Mouse (Mus musculus) urinary bladder, postnatal 10 days (tissue): Measurements from ENCODE around the gene Taf8.
A peak's percentile ranks its signal among the peaks of the same experiment; 100 is the strongest.

Experiments
- DNase-seq: peaks from one replicate; pipeline ENCODE4 v3.0.0; 2022; ENCODE audit warnings: low spot score

Taf8 gene

GRCm38 (mm10) chr17:47501946-47502706, at the start of gene Taf8:
TSS of gene Taf8 (minus strand) at chr17:47502292.
- DNase-seq, result peak; percentile 73

GRCm38 (mm10) chr17:47551049-47551448, 49.0 kb upstream of the Taf8 start:
- no peak for DNase-seq

GRCm38 (mm10) chr17:47545861-47546331, 43.8 kb upstream of the Taf8 start:
- DNase-seq, result no peak

GRCm38 (mm10) chr17:47545154-47545553, 43.1 kb upstream of the Taf8 start:
- DNase-seq, result no peak

GRCm38 (mm10) chr17:47543051-47543650, 41.1 kb upstream of the Taf8 start:
- DNase-seq, result no peak

DNA sequence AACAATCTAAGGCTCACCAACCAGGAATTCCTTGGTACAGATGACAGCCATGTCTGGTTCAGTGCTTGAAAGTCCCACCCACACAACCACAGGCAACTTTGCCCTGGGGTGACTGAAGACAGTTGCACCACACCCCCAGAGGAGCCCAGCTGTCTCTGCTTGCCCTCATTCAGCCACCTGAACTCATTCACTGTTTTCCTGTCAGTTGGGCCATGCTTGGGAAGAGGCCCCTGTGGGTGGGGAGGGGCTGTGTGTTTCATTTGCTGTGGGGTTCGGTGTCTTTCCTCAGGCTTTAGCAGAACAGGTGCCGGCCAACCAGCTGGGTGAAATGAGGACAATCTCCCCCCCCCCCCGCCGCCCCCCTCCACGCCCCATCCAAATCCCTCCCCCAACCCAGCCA, 40.0 kb upstream of the Taf8 start:
- no peak for DNase-seq

DNA sequence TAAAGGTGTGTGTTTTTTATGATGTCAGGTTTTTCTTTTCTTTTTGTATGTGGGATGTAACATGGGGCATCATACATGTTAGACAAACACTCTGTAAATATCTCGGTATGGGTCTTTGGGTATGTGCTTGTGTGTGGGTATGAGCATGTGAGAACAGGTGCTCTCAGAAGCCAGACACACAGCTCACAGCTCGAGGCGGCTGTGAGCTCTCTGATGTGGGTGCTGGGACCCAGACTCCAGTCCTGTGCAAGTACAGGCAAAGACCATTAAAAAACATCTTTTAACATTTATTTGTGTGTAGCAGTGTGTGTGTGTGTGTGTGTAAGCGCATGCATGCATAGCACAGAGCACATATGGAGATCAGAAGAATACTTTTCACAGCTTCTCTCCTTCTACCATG, 37.0 kb upstream of the Taf8 start:
- DNase-seq, result no peak

DNA sequence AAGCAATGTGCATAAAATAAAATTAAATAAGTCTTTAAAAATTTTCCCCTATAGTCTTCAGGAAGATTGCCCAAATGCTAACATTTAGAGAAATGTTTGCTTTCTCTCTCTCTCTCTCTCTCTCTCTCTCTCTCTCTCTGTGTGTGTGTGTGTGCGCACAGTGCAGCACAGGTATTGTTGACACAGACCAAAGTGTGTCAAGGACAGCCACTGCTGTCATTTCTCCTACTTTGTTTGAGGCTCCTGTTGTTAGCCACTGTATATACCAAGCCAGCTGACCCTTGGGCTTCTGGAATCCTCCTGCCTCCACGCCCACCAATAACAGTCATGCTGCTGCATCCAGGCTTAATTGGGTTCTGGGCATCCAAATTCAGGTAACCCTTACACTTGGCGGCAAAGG, 36.0 kb upstream of the Taf8 start:
- no peak for DNase-seq

GRCm38 (mm10) chr17:47535812-47536236, 33.7 kb upstream of the Taf8 start:
- no peak for DNase-seq

DNA sequence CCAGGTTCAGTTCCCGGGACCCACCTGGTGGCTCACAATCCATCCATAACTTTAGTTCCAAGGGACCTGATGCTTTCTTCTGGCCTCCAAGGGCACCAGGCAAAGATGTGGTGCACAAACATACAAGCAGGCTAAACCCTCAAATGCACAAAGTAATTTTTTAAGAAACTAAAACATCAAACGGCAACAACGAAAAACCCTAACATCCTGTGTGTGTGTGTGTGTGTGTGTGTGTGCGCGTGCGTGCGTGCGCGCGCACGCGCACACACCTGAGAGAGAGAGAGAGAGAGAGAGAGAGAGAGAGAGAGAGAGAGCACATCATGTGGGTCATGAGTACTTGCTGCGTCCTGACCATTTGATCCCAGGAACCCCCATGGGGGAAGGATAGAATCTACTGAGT, 31.6 kb upstream of the Taf8 start:
- DNase-seq, result no peak

DNA sequence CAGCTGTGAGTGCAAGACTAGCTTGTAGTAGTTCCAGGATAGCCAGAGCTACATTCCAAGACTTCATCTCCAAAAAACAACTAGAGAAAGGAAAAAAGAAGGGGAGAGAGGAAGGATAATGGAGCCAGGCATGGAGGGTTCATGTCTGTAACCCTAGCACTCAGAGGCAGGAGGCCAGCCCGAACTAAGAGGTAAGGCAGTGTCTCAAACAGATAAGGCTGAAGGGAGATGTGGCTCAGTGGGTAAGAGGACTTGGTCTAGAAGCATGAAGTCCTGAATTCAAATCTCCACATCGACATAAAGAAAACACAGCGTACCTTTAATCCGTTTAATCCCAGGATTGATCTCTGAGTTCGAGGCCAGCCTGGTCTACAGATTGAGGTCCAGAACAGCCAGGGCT, 30.3 kb upstream of the Taf8 start:
- no peak for DNase-seq

- DNase-seq, result no peak
Observed at GRCm38 (mm10) chr17:47531387-47531818, 29.3 kb upstream of the Taf8 start.

GRCm38 (mm10) chr17:47529595-47529994, 27.5 kb upstream of the Taf8 start:
- DNase-seq, result no peak

- no peak for DNase-seq
Observed at GRCm38 (mm10) chr17:47528919-47529318, 26.8 kb upstream of the Taf8 start.

DNA sequence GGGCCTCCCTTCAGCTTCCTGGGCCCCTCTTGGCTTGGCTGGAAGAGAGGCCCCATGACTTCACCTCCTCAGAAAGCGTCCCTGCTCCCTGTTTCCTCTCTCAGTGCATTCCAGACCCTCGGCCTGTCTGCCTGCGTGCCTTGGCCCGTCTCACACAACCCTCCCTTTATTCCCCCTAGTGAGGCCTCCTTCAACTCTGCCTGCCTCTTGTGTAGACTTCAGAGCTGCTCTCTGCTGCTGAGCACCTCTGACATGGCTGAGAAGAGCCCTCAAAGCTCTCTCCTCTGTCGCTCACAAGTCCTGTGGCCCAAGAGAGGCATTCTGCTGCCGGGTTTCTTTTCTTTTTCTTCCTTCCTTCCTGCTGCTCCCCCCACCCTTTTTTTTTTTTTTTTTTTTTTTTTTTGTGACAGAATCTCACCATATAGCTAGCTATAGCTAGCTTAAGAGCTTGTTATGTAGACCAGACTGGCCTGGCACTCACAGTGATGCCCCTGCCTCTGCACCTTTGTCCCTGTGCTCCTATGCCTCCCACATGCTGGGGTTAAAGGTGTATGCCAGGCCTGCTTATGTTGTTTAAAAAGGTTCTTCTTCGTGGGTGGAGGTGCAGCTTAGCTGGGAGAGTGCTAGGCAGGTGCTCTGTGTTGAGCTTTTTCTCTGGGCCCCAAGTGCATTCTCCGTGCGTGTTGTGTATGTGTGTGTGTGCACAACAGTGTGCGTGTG, 25.6 kb upstream of the Taf8 start:
- DNase-seq, result no peak

GRCm38 (mm10) chr17:47526856-47527520, 24.9 kb upstream of the Taf8 start:
- DNase-seq, result no peak

- no peak for DNase-seq
Observed at GRCm38 (mm10) chr17:47524991-47525390, 22.9 kb upstream of the Taf8 start.

GRCm38 (mm10) chr17:47524055-47524454, 22.0 kb upstream of the Taf8 start:
- DNase-seq, result no peak

- DNase-seq, result no peak
Observed at GRCm38 (mm10) chr17:47523211-47523682, 21.2 kb upstream of the Taf8 start.

GRCm38 (mm10) chr17:47522536-47522935, 20.4 kb upstream of the Taf8 start:
- no peak for DNase-seq

GRCm38 (mm10) chr17:47521551-47522258, 19.6 kb upstream of the Taf8 start:
- DNase-seq, result no peak

- no peak for DNase-seq
Observed at GRCm38 (mm10) chr17:47518205-47518604, 16.1 kb upstream of the Taf8 start.
